Mouse (Mus musculus): ENCODE measurements around the gene Pcnx. TPM values are rescaled to one million over a fixed set of nuclear protein-coding genes. Genes with fewer than 3 reads are reported as not detected.
A peak's percentile ranks its signal among the peaks of the same experiment; 100 is the strongest.

Gene Pcnx
- polyA plus RNA-seq, 1 experiment = 11.5 TPM

DNA sequence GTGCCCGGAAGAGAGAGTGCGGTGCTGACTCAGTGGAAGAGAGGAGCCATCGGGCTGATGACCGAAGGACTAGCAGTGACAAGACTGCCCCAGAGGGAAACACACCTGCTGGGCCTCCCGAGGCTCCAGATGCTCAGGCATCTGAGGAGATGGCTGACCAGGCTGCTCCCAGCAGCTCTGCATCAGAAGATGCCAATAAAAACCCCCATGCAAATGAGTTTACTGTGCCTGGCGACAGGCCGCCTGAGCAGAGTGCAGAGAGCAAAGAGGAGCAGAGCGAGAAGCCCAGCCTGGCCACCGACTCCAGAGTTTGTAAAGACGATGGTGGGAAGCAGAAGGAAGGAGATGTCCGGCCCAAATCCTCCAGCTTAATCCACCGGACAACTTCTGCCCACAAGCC is 58.5 kb downstream of the Pcnx start:
- Histone ChIP-seq H3K4me3 (replicated peaks) (no peak overlapping the region), H3K4me1 (peaks cover 26% of the 10 kb centered on the region), H3K36me3 (replicated peaks; ENCODE audit: low read length) (peaks cover 61% of the 10 kb centered on the region), H3K9me3 (no peaks in the 10 kb centered on the region), H3K27me3 (replicated peaks) (no peaks in the 10 kb centered on the region)
- no peak for TF ChIP-seq FLI1 (IDR thresholded peaks at IDR 0.05; ENCODE audit: low read length)
- no peak for TF ChIP-seq GATA1 (IDR thresholded peaks at IDR 0.05; ENCODE audit: borderline replicate concordance, low read length)

DNA sequence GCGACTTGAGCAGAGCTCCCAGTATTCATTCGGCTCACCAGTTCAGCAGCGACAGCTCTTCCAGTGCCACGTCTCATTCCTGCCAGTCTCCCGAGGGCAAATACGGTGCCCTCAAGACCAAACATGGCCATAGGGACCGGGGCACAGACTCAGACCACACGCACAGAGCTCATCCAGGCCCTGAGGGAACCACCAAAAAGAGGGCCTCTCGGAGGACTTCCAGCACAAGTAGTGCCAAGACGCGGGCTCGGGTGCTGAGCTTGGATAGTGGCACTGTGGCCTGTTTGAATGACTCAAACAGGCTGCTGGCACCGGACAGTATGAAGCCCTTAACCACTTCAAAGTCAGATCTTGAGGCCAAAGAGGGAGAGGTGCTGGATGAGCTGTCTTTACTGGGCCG is 59.1 kb downstream of the Pcnx start:
- Histone ChIP-seq H3K36me3 (replicated peaks; ENCODE audit: low read length) (peaks cover 57% of the 10 kb centered on the region), H3K4me1 (peaks cover 26% of the 10 kb centered on the region), H3K27me3 (replicated peaks) (no peaks in the 10 kb centered on the region), H3K9me3 (no peaks in the 10 kb centered on the region), H3K4me3 (replicated peaks) (no peak overlapping the region)
- no peak for TF ChIP-seq GATA1 (IDR thresholded peaks at IDR 0.05; ENCODE audit: borderline replicate concordance, low read length)
- TF ChIP-seq FLI1 (IDR thresholded peaks at IDR 0.05; ENCODE audit: low read length) = no peak

DNA sequence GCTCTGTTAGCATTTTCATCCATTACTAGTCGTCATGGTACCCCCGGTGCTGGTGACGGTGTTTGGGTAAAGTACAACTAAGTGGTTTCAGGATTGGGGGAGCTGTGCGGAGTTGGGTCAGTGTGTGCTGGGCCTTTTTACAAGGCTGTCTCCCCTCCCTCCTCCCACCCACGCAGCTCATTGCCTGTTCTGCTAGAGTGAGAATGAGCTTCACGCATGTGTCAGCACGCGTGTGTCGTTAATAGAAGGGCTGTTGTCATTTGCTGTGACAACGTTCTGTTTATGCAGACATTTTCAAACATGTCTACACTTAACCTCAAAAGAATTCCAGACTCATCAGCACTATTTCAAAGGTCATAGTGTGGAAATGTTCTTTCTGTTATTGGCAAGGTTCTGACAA is 60.2 kb downstream of the Pcnx start:
- Histone ChIP-seq H3K9me3 (no peaks in the 10 kb centered on the region), H3K36me3 (replicated peaks; ENCODE audit: low read length) (peaks cover 52% of the 10 kb centered on the region), H3K4me3 (replicated peaks) (no peak overlapping the region), H3K27me3 (replicated peaks) (no peaks in the 10 kb centered on the region), H3K4me1 (peaks cover 26% of the 10 kb centered on the region)
- TF ChIP-seq GATA1 (IDR thresholded peaks at IDR 0.05; ENCODE audit: borderline replicate concordance, low read length) (no peak), FLI1 (IDR thresholded peaks at IDR 0.05; ENCODE audit: low read length) (no peak)

DNA sequence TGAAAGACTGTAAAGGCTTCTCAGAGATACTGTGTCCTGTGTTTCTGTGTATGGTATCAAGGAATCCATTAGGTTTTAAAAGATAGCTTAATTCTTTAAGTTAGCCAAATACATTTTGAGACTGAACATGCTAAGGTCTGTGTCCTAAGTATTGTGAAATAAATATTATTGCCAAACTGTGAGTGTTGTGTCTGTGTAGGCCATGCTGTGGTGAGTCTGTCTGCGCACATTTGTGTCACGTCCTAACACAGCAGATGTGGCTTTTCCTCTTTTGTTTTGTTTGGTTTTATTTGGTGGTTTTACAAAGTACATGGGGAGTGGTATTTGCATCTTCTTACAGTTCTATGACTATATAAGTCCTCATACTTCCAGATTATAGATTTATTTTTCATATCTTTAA is 60.8 kb downstream of the Pcnx start:
- no peaks in the 10 kb centered on the region for H3K27me3 ChIP-seq (replicated peaks)
- no peaks in the 10 kb centered on the region for H3K9me3 ChIP-seq
- TF ChIP-seq FLI1 (IDR thresholded peaks at IDR 0.05; ENCODE audit: low read length) (no peak), GATA1 (IDR thresholded peaks at IDR 0.05; ENCODE audit: borderline replicate concordance, low read length) (no peak)
- peaks cover 52% of the 10 kb centered on the region for H3K36me3 ChIP-seq (replicated peaks; ENCODE audit: low read length)
- H3K4me1 ChIP-seq = peaks cover 26% of the 10 kb centered on the region
- no peak overlapping the region for H3K4me3 ChIP-seq (replicated peaks)

DNA sequence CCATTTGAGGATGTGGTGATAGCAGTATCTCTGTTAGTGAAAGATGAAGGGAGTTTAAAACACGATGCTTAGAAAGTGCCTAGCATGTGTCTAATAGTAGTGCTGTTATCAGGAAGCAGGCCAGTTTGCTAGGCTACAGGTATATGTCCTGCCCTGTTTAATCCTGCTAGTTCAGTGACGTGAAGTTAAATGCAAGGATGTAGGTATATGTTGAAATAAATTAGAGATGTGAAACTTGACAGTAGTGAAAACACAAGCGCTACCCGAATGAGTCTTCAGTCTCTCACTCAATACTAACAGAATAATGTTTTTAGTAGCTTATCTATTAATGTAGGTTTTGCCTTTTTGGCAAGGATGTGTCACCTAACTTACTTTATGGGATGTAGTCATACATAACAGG is 62.0 kb downstream of the Pcnx start:
- H3K36me3 ChIP-seq (replicated peaks; ENCODE audit: low read length) = peaks cover 47% of the 10 kb centered on the region
- no peaks in the 10 kb centered on the region for H3K27me3 ChIP-seq (replicated peaks)
- TF ChIP-seq GATA1 (IDR thresholded peaks at IDR 0.05; ENCODE audit: borderline replicate concordance, low read length) (no peak), FLI1 (IDR thresholded peaks at IDR 0.05; ENCODE audit: low read length) (no peak)
- H3K9me3 ChIP-seq = no peaks in the 10 kb centered on the region
- H3K4me3 ChIP-seq (replicated peaks) = no peak overlapping the region
- peaks cover 24% of the 10 kb centered on the region for H3K4me1 ChIP-seq

DNA sequence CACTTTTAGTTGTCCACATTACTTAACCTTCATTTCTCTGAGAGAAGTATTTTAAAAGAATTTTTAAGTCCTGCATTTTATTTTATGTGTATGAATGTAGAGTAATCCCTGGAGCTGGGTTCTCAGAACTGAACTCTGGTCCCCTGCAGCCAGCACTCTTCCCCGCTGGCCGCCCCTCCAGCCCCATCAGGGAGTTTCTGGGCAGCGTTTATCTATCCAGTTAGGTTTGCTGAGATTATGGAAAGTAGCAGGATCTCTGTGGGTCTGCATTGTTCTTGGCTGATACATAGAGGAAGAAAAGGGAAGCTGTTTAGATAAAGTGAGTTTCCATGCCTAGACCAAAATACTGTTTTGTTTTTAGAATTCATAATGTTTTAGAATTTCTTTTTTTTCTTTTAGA is 63.0 kb downstream of the Pcnx start:
- Histone ChIP-seq H3K36me3 (replicated peaks; ENCODE audit: low read length) (peaks cover 38% of the 10 kb centered on the region), H3K27me3 (replicated peaks) (no peaks in the 10 kb centered on the region)
- TF ChIP-seq GATA1 (IDR thresholded peaks at IDR 0.05; ENCODE audit: borderline replicate concordance, low read length) (no peak), FLI1 (IDR thresholded peaks at IDR 0.05; ENCODE audit: low read length) (no peak)

DNA sequence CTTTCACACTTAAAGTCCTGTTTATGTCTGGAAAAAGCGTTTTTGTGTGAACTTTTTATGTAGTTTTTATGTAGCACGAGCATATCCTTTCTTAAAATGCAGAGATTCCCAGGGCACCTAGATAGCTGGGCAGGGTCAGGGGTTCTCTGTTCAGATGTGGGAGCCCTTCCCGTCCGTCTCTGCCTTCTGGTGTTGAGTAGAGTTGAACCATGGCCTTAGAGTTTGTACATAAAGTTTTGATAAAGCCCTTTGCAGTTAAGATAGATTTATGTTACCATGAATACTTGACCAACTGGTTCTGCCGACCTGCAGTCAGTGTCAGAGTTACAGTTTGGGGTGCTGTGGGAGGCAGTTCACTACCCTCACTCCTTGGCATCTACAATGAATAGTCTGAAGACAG is 67.3 kb downstream of the Pcnx start:
- peaks cover 31% of the 10 kb centered on the region for H3K4me1 ChIP-seq
- H3K36me3 ChIP-seq (replicated peaks; ENCODE audit: low read length) = peaks cover 8% of the 10 kb centered on the region
- H3K9me3 ChIP-seq = no peaks in the 10 kb centered on the region
- H3K27me3 ChIP-seq (replicated peaks) = no peaks in the 10 kb centered on the region
- H3K4me3 ChIP-seq (replicated peaks) = no peak overlapping the region
- TF ChIP-seq FLI1 (IDR thresholded peaks at IDR 0.05; ENCODE audit: low read length) = no peak
- TF ChIP-seq GATA1 (IDR thresholded peaks at IDR 0.05; ENCODE audit: borderline replicate concordance, low read length) = no peak

More for the DNA sequence above, 63.0 kb downstream of the Pcnx start:
- H3K9me3 ChIP-seq = no peaks in the 10 kb centered on the region
- peaks cover 26% of the 10 kb centered on the region for H3K4me1 ChIP-seq
- H3K4me3 ChIP-seq (replicated peaks) = no peak overlapping the region

DNA sequence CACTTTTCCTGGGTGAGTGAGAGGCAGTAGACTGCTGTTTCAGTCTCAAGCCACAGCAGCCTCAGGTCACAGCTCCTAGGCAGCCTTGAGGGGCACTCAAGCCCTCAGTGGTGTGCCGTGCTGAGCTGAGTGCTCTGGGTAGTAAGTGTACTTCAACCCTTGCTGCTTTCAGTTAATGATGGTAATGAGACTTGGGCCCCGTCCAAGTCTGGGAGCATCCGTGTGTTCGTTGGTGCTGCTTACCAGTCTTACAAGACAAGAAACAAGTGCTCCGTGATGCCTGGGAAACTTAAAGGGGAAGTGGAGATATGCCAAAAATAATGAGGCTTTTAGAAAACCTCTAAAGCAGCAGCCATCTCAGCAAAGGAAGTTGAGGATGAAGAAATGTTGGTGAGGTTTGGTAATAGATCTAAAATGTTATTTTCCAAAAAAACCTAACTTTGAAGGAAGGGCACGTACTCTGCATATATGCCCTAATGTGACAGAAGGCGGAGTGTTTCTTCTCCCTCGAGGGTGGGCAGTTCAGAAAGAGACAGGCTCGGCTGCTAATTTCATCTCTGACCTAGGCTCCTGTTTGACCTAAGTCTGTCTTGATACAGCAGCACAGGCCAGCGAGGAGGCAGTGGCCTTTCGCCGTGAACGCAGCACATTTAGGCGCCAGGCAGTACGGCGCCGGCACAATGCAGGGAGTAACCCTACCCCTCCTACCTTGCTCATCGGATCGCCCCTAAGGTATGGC is 68.0 kb downstream of the Pcnx start:
- H3K4me3 ChIP-seq (replicated peaks) = peak overlapping the region; percentile 74

DNA sequence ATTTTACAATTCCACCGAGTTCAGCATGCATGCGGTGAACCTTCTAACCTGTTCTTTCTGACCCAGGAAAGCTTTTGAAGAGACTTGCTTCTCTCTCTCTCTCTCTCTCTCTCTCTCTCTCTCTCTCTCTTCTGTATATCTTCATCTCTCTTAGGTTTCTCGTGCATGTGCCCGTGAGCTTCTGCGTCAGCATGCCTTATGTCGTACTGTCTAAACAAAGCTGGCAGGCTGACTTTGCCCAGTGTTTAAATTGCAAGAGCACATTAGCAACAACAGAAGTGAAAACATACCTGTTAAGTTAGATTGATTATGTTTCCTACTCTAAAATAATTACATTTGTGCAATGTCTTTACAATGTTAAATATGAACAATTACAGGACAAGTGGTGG is 68.6 kb downstream of the Pcnx start:
- Histone ChIP-seq H3K9me3 (no peaks in the 10 kb centered on the region), H3K27me3 (replicated peaks) (no peaks in the 10 kb centered on the region), H3K4me3 (replicated peaks) (peak overlapping the region; percentile 74), H3K36me3 (replicated peaks; ENCODE audit: low read length) (peaks cover 14% of the 10 kb centered on the region), H3K4me1 (peaks cover 28% of the 10 kb centered on the region)
- TF ChIP-seq GATA1 (IDR thresholded peaks at IDR 0.05; ENCODE audit: borderline replicate concordance, low read length) (no peak), FLI1 (IDR thresholded peaks at IDR 0.05; ENCODE audit: low read length) (no peak)

More for the DNA sequence above, 68.0 kb downstream of the Pcnx start:
- no peaks in the 10 kb centered on the region for H3K9me3 ChIP-seq
- TF ChIP-seq FLI1 (IDR thresholded peaks at IDR 0.05; ENCODE audit: low read length) (no peak), GATA1 (IDR thresholded peaks at IDR 0.05; ENCODE audit: borderline replicate concordance, low read length) (no peak)
- peaks cover 28% of the 10 kb centered on the region for H3K4me1 ChIP-seq
- peaks cover 10% of the 10 kb centered on the region for H3K36me3 ChIP-seq (replicated peaks; ENCODE audit: low read length)
- H3K27me3 ChIP-seq (replicated peaks) = no peaks in the 10 kb centered on the region

DNA sequence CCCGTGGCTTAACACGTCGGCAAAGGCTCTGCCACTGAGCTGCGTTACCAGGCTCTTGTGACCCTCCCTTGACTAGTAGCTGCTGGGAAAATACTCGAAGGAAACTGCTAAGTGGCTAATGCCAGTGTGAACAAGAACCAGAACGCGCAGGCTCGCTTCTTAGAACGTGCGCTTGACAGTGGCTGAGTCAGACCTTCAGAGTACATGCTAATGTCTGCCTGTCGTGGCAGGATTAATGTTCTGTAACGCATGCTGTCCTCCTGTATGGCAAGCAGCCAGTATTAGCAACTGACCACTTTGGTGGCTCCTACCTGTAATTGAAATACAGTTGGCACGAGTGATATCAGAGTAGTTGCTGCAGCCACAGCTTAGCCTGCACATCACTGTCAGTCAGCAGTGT is 72.2 kb downstream of the Pcnx start:
- peaks cover 31% of the 10 kb centered on the region for H3K36me3 ChIP-seq (replicated peaks; ENCODE audit: low read length)
- H3K4me1 ChIP-seq = peaks cover 27% of the 10 kb centered on the region
- no peaks in the 10 kb centered on the region for H3K9me3 ChIP-seq
- no peaks in the 10 kb centered on the region for H3K27me3 ChIP-seq (replicated peaks)
- TF ChIP-seq GATA1 (IDR thresholded peaks at IDR 0.05; ENCODE audit: borderline replicate concordance, low read length) (no peak), FLI1 (IDR thresholded peaks at IDR 0.05; ENCODE audit: low read length) (no peak)
- H3K4me3 ChIP-seq (replicated peaks) = peak overlapping the region; percentile 11

Measured in megakaryocyte, embryonic 14.5 days (primary cell).